Mouse (Mus musculus) G1E (cell line): ENCODE results near the gene Slc2a13. TPM values are rescaled to one million over a fixed set of nuclear protein-coding genes. Genes with fewer than 3 reads are reported as not detected.

ENCODE experiments used
- ATAC-seq: 2 replicates; pipeline ENCODE4 v1.8.0; 2016; ENCODE audit warnings: mild to moderate bottlenecking; ENCODE audit not compliant: insufficient number of reproducible peaks, poor library complexity, low FRiP score, severe bottlenecking; ENCODE audit errors: extremely low read depth
- DNase-seq: peaks from one replicate; pipeline ENCODE4 v3.0.0; 2012; ENCODE audit warnings: low spot score
- H3K27me3 ChIP-seq: 2 replicates; pipeline ENCODE4 v1.6.1; 2012; ENCODE audit warnings: mild to moderate bottlenecking, low read length, inconsistent platforms; ENCODE audit not compliant: insufficient read depth
- H3K36me3 ChIP-seq: replicated peaks from 2 replicates; pipeline ENCODE3; 2012; ENCODE audit warnings: mild to moderate bottlenecking, inconsistent platforms
- H3K4me1 ChIP-seq: 2 replicates; pipeline ENCODE4 v1.6.1; 2012; ENCODE audit warnings: low read depth, low read length, inconsistent platforms, mixed read lengths; ENCODE audit not compliant: insufficient read depth
- H3K4me3 ChIP-seq: 2 replicates; pipeline ENCODE4 v1.5.1; 2012; ENCODE audit warnings: low read depth, mild to moderate bottlenecking, inconsistent platforms, low read length, moderate library complexity, mixed read lengths
- H3K9me3 ChIP-seq: replicated peaks from 2 replicates; pipeline ENCODE4 v1.6.1; 2012; ENCODE audit warnings: inconsistent platforms
- CTCF ChIP-seq: IDR thresholded peaks from 2 replicates; pipeline ENCODE4 v1.5.1; 2012; ENCODE audit warnings: low read depth, low read length, inconsistent platforms, mixed read lengths
- GATA1 ChIP-seq: IDR thresholded peaks from 2 replicates; pipeline ENCODE4 v1.6.1; 2012; ENCODE audit warnings: borderline replicate concordance, low read length, inconsistent platforms, mixed read lengths
- GATA2 ChIP-seq: IDR thresholded peaks from 2 replicates; pipeline ENCODE4 v1.6.1; 2012; ENCODE audit warnings: low read depth, low read length, inconsistent platforms, borderline replicate concordance
- POLR2AphosphoS5 ChIP-seq: IDR thresholded peaks from 2 replicates; pipeline ENCODE4 v1.6.1; 2012; ENCODE audit warnings: low read depth, low read length, inconsistent platforms; ENCODE audit not compliant: insufficient replicate concordance
- TAL1 ChIP-seq: conservative IDR thresholded peaks from 2 replicates; pipeline ENCODE4 v1.6.1; 2012; ENCODE audit warnings: low read depth, low read length, inconsistent platforms, mixed read lengths
- polyA plus RNA-seq: library from polyadenylated mRNA; stranded (reverse); fragments of >175 nt; gene quantifications from 2 replicates; pipeline ENCODE4 v1.2.3, GENCODE M21; 2012
- total RNA-seq, 2 experiments: library from RNA; stranded (forward) in 1 of 2; stranded (reverse) in 1 of 2; fragments of 200-1000 nt in 1 of 2; fragments of >200 nt in 1 of 2; fragmentation: Nextera tagmentation in 1 of 2; gene quantifications; 2 replicates each; pipeline ENCODE4 v1.2.3; 2014 to 2017

The Slc2a13 gene
- total and polyA plus RNA-seq, 3 experiments: 0.05 TPM; not detected in 2

DNA sequence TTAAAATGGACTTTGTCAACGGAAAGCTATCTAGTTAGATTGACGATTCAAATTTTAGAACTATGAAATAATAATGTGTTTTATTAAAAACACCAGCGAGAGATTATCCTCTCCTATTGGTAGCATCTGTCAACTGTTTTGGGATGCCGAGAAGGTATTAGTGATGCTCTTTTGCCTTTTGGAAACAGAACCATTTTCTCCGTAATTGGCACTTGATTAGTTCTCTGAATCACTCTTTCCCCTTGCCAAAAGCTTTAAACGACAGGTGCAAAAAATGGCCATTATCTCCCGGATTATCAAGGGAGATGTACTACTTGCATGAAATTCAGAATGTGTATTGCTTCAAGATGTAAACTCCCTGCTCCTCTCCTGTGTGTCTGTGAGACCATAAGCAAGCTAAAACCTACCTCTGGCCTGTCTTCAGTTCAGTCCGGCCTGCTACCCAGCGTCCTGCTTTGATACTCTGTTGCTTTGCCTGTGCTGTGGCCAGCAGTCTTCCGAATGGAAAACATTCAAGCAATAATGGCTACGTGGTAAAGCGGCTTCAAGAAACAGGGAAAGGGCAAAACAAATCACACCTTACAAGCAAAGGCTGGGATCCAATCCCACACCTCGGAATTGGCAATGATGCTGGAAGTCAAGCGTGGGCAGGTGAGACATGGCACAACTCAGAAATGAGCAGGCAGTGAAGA lies 93.0 kb downstream of the Slc2a13 start:
- TF ChIP-seq POLR2AphosphoS5 (no peak), GATA1 (no peak)
- DNase-seq (no peak), ATAC-seq (no peak)
- Histone ChIP-seq H3K36me3 (no peaks in the 10 kb centered on the region), H3K27me3 (no peaks in the 10 kb centered on the region), H3K9me3 (peaks cover 17% of the 10 kb centered on the region), H3K4me3 (no peak overlapping the region), H3K4me1 (no peaks in the 10 kb centered on the region)

DNA sequence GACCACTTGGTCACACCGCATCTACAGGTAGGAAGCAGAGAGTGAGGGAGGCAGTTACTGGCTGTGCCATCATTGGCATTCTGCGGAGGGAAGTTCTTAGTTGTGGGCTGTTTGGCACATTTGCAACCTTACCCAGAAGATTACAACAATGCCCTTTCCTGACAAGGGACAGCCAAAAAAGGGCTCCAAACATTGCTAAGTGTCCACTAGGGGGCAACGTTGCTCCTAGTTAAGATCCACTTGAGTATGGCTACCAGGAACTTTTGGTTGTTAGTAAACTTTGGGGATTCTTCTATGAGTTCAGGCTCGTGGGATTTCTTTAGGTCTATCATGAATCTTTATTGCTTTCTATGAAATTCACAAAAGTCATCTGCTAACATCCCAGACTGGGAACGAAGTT lies 95.3 kb downstream of the Slc2a13 start:
- no peak for ATAC-seq
- Histone ChIP-seq H3K9me3 (peaks cover 23% of the 10 kb centered on the region), H3K4me3 (no peak overlapping the region), H3K36me3 (no peaks in the 10 kb centered on the region), H3K4me1 (no peaks in the 10 kb centered on the region), H3K27me3 (no peaks in the 10 kb centered on the region)
- TF ChIP-seq GATA1 (no peak), TAL1 (no peak), CTCF (no peak), POLR2AphosphoS5 (no peak), GATA2 (no peak)
- no peak for DNase-seq

DNA sequence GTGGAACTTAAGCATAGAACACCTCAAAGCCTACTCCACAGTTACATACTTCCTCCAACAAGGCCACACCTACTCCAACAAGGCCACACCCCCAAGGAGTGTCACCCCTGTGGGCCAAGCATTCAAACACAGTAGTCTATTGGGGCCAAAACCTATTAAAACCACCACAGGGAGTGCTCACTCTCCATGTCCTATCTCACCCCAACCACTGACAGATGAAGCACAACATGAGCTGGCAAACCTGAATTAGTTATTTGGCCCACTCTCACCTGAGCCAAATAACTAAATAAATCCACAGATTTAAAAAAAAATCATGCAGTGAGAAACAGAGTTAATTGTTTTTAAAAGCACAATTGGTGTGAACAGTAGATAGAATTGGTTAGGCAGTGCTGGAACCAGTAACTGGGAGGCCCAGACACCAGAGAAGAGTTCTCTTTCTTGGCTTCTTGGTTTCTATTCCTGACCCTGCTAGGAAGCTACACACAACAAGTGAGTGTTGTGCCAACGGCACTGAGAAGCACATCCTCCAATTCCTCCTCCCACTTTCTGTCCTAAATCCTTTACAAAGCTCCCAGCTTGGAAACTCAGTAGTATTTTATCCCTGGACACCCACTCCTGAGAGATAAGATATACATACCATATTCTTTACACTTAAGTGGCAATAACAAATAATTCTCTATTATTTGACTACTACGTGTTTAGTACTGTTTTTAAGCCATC lies 99.2 kb downstream of the Slc2a13 start:
- Histone ChIP-seq H3K27me3 (no peaks in the 10 kb centered on the region), H3K9me3 (peaks cover 26% of the 10 kb centered on the region), H3K36me3 (no peaks in the 10 kb centered on the region), H3K4me1 (no peaks in the 10 kb centered on the region), H3K4me3 (no peak overlapping the region)
- no peak for ATAC-seq
- no peak for DNase-seq
- TF ChIP-seq CTCF: no peak
- no peak for TF ChIP-seq GATA1
- no peak for TF ChIP-seq GATA2
- TF ChIP-seq TAL1: no peak
- no peak for TF ChIP-seq POLR2AphosphoS5

DNA sequence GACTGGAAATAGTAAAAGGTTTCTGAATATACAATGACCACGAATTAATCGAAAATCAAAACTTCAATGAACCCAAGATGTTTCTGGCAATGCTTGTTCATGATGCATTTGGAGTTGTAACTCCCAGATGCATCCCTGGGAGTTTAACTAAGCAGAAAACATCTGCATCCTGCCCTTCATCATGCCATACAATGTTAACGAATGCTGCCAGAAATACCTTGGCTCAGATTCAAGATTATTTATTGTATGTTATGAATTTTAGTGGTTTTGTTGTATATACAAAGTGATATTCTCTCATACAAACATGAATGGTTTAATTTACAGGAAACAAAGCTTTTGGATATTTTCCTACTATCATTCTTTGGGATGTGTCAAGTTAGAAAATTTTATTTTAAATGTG lies 107.7 kb downstream of the Slc2a13 start:
- no peaks in the 10 kb centered on the region for H3K36me3 ChIP-seq
- no peaks in the 10 kb centered on the region for H3K27me3 ChIP-seq
- H3K9me3 ChIP-seq: peaks cover 19% of the 10 kb centered on the region
- TF ChIP-seq TAL1: no peak
- no peak for TF ChIP-seq GATA1
- TF ChIP-seq POLR2AphosphoS5: no peak
- TF ChIP-seq GATA2: no peak
- no peak for TF ChIP-seq CTCF
- ATAC-seq (no peak), DNase-seq (no peak)
- no peak overlapping the region for H3K4me3 ChIP-seq
- no peaks in the 10 kb centered on the region for H3K4me1 ChIP-seq

DNA sequence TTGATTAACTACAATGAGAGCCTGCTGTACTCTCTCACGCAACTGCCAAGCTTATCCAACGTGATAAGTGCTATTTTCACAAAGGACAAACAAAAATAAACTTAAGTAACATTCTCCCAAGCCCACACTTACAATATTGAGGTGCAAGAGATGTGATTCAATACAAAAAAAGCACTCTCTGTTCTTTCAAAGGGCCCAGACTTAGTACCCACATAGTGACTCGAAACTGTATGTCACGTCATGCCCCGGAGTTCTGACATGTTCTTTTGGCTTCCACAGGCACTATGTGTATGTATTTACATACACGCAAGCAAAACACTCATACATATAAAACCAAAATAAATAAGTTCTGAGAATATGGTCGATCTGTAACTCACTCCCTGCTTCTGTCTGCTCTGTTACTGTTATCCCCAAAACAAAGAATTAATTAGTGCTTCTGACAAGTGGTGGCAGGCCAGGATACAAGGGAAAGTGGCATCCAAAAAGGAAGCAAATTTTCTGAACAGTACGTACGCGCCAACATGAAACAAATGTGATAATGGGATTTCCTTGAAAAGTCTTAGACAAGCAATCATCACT lies 109.1 kb downstream of the Slc2a13 start:
- DNase-seq (no peak), ATAC-seq (no peak)
- TF ChIP-seq GATA2 (no peak), POLR2AphosphoS5 (no peak), GATA1 (no peak), CTCF (no peak), TAL1 (no peak)
- no peaks in the 10 kb centered on the region for H3K36me3 ChIP-seq
- H3K4me1 ChIP-seq: no peaks in the 10 kb centered on the region
- peaks cover 25% of the 10 kb centered on the region for H3K9me3 ChIP-seq
- H3K27me3 ChIP-seq: no peaks in the 10 kb centered on the region
- H3K4me3 ChIP-seq: no peak overlapping the region

DNA sequence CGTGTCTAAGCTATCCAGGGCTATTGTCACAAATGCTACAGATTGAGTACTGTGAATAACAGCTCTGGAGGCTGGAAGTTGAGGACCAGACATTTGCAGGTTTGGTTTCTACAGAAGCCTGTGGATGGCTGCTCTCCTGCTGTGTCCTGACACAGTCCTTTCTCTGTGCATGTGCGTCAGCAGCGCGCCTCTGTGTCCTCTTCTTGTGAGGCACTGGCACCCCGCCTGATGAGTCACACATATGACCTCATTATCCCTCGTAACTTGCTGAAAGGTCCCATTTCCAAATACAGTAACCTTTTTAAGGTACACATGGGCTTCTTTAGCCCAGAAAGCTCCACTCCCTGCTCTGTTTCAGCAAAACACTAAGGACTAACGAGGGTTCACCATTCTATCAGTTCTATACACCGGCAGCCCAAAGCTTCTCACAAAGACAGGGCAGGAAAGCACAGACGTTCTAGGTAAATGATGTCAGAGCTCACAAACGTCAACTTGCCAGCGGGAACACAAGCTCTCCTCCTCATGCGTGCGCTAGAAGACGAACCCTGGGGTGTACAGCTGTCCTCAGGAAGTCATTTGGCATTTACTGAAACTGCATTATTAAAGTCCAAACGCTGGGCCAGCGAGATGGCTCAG lies 109.9 kb downstream of the Slc2a13 start:
- ATAC-seq: no peak

More for the DNA sequence above, 109.9 kb downstream of the Slc2a13 start:
- Histone ChIP-seq H3K36me3 (no peaks in the 10 kb centered on the region), H3K4me1 (no peaks in the 10 kb centered on the region), H3K27me3 (no peaks in the 10 kb centered on the region), H3K4me3 (no peak overlapping the region), H3K9me3 (peaks cover 28% of the 10 kb centered on the region)
- DNase-seq: no peak
- TF ChIP-seq GATA1: no peak
- TF ChIP-seq POLR2AphosphoS5: no peak
- TF ChIP-seq GATA2: no peak
- TF ChIP-seq CTCF: no peak
- TF ChIP-seq TAL1: no peak
